Mouse (Mus musculus) liver, embryonic 12.5 days (tissue): ENCODE measurements around the gene Smoc1. TPM values are rescaled to one million over a fixed set of nuclear protein-coding genes. Genes with fewer than 3 reads are reported as not detected.

ENCODE experiments used
- ATAC-seq: fragments of 200-750 bp; cut with Nextera tagmentation; 2 replicates; pipeline ENCODE4 v1.8.0; 2017; ENCODE audit warnings: moderate number of reproducible peaks, mild to moderate bottlenecking, moderate library complexity
- H3K27ac ChIP-seq: fragments of 300-500 bp; sonication (generic); 2 replicates; pipeline ENCODE4 v1.5.1; 2016; ENCODE audit warnings: mild to moderate bottlenecking
- H3K27me3 ChIP-seq: fragments of 300-500 bp; sonication (generic); replicated peaks from 2 replicates; pipeline ENCODE4 v1.6.1; 2016; ENCODE audit warnings: mild to moderate bottlenecking, moderate library complexity
- H3K36me3 ChIP-seq: fragments of 300-500 bp; sonication (generic); 2 replicates; pipeline ENCODE4 v1.6.1; 2016; ENCODE audit warnings: mild to moderate bottlenecking, moderate library complexity
- H3K4me1 ChIP-seq: fragments of 300-500 bp; sonication (generic); 2 replicates; pipeline ENCODE4 v1.6.1; 2016
- H3K4me2 ChIP-seq: fragments of 300-500 bp; sonication (generic); 2 replicates; pipeline ENCODE4 v1.6.1; 2016; ENCODE audit warnings: mild to moderate bottlenecking, moderate library complexity
- H3K4me3 ChIP-seq: fragments of 300-500 bp; sonication (generic); 2 replicates; pipeline ENCODE4 v1.5.1; 2016; ENCODE audit warnings: mild to moderate bottlenecking, moderate library complexity
- H3K9ac ChIP-seq: fragments of 300-500 bp; sonication (generic); 2 replicates; pipeline ENCODE4 v1.6.1; 2016; ENCODE audit warnings: mild to moderate bottlenecking, moderate library complexity
- H3K9me3 ChIP-seq: fragments of 300-500 bp; sonication (generic); replicated peaks from 2 replicates; pipeline ENCODE4 v1.6.1; 2016; ENCODE audit warnings: mild to moderate bottlenecking, moderate library complexity
- WGBS: fragments of 180-500 bp; shearing (Covaris S2); methylation state at CpG from one replicate; pipeline ENCODE4 v1.1.7; 2016; ENCODE audit not compliant: insufficient replicate concordance; 5-methylcytosine and 5-hydroxymethylcytosine counted together
- microRNA-seq: library from miRNA; unstranded; fragments of <30 nt; microRNA quantifications from one replicate; pipeline ENCODE4, GENCODE M21; 2017
- polyA plus RNA-seq: library from polyadenylated mRNA; unstranded; fragments of >200 nt; fragmentation: Nextera tagmentation; extraction: Ambion mirVana; gene quantifications from 2 replicates; pipeline ENCODE4 v1.2.1, GENCODE M21; 2016

The Smoc1 gene
- polyA plus RNA-seq, 1 experiment from 2014 or later, result 7.9 TPM

DNA sequence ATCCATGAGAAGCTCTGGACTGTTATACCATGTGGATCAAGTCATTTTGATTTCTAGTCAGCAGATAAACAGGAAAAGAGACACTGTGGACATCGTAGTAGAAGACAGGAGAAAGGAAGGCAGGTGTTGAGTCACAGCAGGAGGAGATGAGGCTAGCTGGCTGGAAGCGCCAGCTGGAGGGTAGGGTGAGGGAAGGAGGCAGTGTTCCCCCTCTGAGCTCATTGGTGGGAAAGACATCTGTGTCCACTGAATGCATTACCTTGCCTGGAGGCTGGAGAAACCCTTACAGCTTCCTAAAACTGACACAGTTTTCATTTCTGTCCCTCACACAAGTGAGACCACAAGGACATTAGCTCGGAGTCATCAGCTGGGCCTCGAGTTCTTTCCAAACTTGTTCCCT, 192.7 kb downstream of the Smoc1 start:
- Histone ChIP-seq H3K4me3 (no peak overlapping the region), H3K36me3 (no peaks in the 10 kb centered on the region), H3K9me3 (no peaks in the 10 kb centered on the region), H3K27me3 (no peaks in the 10 kb centered on the region), H3K9ac (no peak overlapping the region), H3K4me1 (no peaks in the 10 kb centered on the region), H3K4me2 (no peak overlapping the region), H3K27ac (no peak overlapping the region)
- ATAC-seq, result no peak
- WGBS, result 45% methylated on average over 4 of the region's 4 CpGs

DNA sequence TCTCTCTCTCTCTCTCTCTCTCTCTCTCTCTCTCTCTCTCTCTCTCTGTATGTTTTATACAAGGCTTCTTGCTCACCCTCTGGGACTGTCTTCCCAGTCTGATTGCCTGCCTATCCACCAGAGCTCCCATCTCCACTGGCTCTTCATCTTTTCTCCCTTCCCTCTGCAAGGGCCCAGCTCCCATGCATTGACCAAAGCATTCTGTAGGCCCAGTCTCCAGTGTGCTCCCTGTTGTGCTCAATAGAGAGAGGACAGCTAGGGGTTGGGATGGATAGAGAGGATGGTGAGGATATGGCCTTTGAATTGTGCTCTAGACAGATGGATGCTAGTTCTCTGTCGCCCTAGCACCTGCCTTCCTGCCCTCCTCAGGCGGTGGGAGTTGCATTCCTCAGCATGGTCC, 196.7 kb downstream of the Smoc1 start:
- no peak for ATAC-seq
- WGBS, result 46% methylated on average over 2 of the region's 2 CpGs
- Histone ChIP-seq H3K9me3 (no peaks in the 10 kb centered on the region), H3K4me3 (no peak overlapping the region), H3K9ac (no peak overlapping the region), H3K36me3 (no peaks in the 10 kb centered on the region), H3K4me1 (no peaks in the 10 kb centered on the region), H3K4me2 (no peak overlapping the region), H3K27ac (no peak overlapping the region), H3K27me3 (no peaks in the 10 kb centered on the region)

DNA sequence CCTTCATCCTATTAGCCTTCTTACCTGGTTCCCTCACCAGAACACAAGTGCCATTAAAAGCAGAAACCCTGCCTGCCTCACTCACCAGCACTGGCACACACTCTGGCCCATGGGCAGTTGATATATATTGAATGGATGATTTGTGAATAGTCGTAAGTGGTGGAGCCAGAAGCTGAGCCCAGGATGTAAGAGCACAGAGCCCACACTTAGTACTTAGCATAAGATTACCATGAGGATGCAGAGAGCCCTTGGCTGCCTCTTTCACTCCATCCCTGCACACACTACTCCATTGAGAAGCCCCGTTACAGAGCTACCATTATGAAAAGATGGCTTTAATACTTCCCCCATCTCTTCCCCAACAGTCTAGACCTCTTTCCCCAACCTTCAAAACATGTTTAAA, 198.2 kb downstream of the Smoc1 start:
- 54% methylated on average over 2 of the region's 2 CpGs for WGBS
- Histone ChIP-seq H3K4me2 (no peak overlapping the region), H3K27ac (no peak overlapping the region), H3K36me3 (no peaks in the 10 kb centered on the region), H3K4me3 (no peak overlapping the region), H3K9me3 (no peaks in the 10 kb centered on the region), H3K9ac (no peak overlapping the region), H3K4me1 (no peaks in the 10 kb centered on the region), H3K27me3 (no peaks in the 10 kb centered on the region)
- no peak for ATAC-seq

DNA sequence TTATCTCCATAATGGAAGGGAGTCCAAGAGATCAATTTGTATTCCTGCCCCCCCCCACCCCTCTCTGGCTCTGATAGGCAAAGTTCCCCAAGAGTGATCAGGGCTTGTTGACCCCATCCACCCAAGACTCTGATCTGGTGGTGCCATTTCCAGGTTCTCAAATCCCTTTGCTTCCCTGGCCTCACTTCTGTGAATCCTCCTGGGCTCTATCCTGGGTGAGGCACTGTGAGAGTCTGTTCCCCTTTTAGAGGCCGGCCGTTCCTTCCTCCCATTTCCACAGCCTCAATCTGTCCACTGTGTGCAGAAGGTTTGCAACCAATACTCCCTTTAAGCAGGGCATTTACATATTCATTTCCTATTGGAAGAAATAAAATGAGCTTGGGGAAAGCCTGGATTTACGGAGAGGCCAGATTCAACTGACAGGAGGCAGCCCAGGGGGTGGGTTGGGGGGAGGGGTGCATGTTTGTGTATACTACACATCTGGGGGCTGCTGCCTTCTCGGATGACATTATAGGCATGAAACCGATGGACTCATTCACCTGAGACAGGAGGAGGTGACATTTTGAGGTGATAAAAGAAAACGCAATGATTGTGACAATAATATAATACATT, 199.5 kb downstream of the Smoc1 start:
- no peak for ATAC-seq
- WGBS, result 39% methylated on average over 6 of the region's 6 CpGs
- Histone ChIP-seq H3K27me3 (no peaks in the 10 kb centered on the region), H3K4me1 (no peaks in the 10 kb centered on the region), H3K36me3 (no peaks in the 10 kb centered on the region), H3K4me3 (no peak overlapping the region), H3K9me3 (no peaks in the 10 kb centered on the region), H3K4me2 (no peak overlapping the region), H3K27ac (no peak overlapping the region), H3K9ac (no peak overlapping the region)

DNA sequence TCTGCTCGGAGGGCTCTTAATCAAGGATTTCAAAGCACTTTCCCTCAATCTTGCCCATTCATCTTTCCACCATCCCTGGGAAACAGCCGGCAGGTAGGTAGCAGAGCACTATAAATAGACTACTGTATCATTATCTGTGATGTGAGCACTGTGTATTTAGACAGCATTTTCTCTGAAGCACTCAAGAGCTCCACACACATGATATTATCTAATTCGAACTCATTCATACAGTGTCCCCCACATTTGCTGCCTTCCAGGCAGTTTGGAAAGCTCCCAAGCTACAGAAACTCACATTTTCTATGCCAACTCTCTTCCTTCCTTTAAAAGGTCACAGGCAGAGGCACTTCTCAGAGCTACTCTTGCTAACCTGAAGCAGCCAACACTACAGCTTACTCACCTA, 200.0 kb downstream of the Smoc1 start:
- ATAC-seq, result no peak
- Histone ChIP-seq H3K4me3 (no peak overlapping the region), H3K27me3 (no peaks in the 10 kb centered on the region), H3K36me3 (no peaks in the 10 kb centered on the region), H3K9ac (no peak overlapping the region), H3K4me2 (no peak overlapping the region), H3K4me1 (no peaks in the 10 kb centered on the region), H3K27ac (no peak overlapping the region), H3K9me3 (no peaks in the 10 kb centered on the region)
- WGBS, result 45% methylated on average over 3 of the region's 3 CpGs

DNA sequence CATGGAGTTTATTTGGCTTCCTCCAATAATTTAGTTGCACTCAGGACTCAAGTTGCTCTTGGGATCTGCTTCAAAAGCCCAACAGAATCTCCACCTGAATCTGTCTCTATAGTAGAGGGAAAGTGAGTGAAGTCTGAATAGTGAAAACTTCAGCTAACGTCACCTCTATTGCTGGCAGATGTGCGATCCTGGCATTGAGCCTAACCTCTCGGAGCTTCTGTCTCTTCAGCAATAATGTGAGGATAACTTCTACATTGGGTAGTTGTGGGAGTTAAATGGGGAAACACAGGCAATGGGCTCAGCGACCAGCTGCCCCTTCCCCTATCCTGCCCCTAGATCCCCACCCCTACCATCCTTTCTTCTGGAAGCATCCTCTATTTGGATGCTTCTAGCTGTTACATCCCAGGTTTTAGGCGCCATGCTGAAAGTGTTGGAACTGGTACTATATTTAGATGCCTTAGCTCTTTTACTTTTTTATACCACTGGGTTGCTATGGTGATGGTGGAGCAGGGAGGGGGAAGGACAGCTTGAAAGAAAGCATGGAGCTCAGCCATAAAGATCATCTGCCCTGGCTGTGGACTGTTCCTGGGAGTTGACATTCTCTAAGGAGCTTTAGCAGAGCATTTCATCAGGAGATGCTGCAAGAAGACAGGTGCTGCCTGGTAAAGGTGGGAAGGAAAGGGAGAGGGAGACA, 201.3 kb downstream of the Smoc1 start:
- H3K9ac ChIP-seq, result no peak overlapping the region
- WGBS, result 52% methylated on average over 5 of the region's 5 CpGs

DNA sequence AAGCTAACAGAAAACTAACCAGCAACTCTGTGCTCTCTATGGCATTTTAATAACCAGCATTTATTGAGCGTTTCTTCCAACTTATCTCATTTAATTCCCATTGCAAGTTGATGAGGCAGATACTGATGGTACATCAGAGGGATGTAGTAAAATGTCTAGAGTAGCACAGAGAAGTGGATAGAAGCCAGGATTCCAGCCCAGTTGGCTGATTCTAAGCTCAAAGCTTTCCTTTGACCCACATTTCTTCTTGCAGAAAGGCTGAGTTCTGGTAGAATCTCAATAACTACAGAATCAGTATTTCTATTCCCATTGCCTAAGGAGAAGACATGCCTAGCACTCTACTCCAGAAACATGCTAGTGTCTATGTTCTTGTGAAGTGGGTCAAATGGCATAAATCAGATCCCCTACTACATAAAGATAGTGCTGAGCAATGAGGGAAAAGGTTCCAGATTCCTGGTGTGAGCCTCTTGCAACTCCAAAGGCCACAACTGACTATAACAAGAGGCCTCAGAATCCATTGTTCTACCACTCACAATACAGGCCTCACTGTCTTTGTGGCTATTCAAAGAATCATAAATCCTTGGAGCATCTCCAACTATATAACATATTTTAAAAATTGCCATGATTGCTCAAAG, 207.3 kb downstream of the Smoc1 start:
- Histone ChIP-seq H3K9me3 (no peaks in the 10 kb centered on the region), H3K4me1 (no peaks in the 10 kb centered on the region), H3K27ac (no peak overlapping the region), H3K36me3 (no peaks in the 10 kb centered on the region), H3K27me3 (no peaks in the 10 kb centered on the region), H3K4me3 (no peak overlapping the region), H3K4me2 (no peak overlapping the region), H3K9ac (no peak overlapping the region)
- no peak for ATAC-seq
- 67% methylated on average over 1 of the region's 1 CpGs for WGBS

More for the DNA sequence above, 201.3 kb downstream of the Smoc1 start:
- H3K27me3 ChIP-seq, result no peaks in the 10 kb centered on the region
- H3K4me3 ChIP-seq, result no peak overlapping the region
- no peak overlapping the region for H3K4me2 ChIP-seq
- H3K9me3 ChIP-seq, result no peaks in the 10 kb centered on the region
- no peak for ATAC-seq
- no peak overlapping the region for H3K27ac ChIP-seq
- no peaks in the 10 kb centered on the region for H3K4me1 ChIP-seq
- no peaks in the 10 kb centered on the region for H3K36me3 ChIP-seq

DNA sequence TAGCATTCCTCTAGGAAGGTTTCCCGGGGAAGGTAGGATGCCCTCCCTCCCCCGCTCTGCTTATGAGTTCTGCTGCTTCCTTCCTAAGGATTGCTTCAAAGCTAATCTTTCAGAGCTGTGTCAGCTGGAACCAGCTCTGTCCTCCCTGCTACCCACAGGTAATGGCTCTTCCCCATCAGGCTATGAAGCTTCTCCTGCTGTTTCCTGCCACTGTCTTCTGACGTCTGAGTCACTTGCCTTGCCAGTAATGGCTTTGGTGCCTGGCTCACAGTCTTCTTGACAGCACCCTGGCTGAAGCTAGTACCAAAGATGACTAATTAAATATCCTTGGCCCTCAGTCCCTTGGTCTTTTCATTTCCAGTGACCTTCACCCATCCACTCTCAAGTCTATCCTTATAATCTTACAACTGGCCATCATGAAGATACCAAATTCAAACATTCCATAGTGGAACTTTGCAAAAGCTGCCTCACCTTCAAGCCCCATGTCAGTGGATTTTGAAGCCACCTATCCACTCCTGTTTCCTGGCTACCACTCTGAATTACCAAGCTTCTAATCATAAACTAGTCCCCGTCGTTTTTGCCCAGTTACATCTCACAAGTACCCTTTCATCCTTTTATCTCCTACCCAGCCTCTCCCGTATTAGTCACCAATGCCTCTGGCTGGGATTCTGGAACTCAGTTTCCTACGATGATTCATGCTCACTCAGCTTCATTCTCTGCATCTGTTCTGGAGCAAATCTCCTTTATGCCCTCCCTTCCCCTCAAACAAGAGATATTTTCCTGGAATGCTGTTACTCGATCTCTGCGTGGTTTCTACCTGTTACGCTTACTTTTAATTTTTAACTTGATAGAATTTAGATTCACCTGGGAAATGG, 209.1 kb downstream of the Smoc1 start:
- Histone ChIP-seq H3K9me3 (no peaks in the 10 kb centered on the region), H3K27me3 (no peaks in the 10 kb centered on the region), H3K9ac (no peak overlapping the region), H3K36me3 (no peaks in the 10 kb centered on the region), H3K4me2 (no peak overlapping the region), H3K4me3 (no peak overlapping the region), H3K27ac (no peak overlapping the region), H3K4me1 (no peaks in the 10 kb centered on the region)
- 62% methylated on average over 10 of the region's 10 CpGs for WGBS
- no peak for ATAC-seq

Small RNA genes lying within 50 kb of the gene (microRNA-seq; reads per million reads assigned to microRNA genes)
- gene Mir3067, result 5.3 reads per million, percentile 9 among the genes with 10 or more reads in this experiment

Other genes with a start within 250 kb of the Smoc1 start
- gene Susd6, start 236.3 kb upstream of the Smoc1 start, polyA plus RNA-seq, result 15.0 and 15.9 TPM in 2 replicates
- 357 and 402 TPM in 2 replicates for gene Srsf5, start 81.3 kb upstream of the Smoc1 start, polyA plus RNA-seq
- gene Slc10a1, start 58.1 kb upstream of the Smoc1 start, polyA plus RNA-seq, result 0.57 and 0.60 TPM in 2 replicates